ENCODE assay signal across 8 mouse cellular contexts in genomic region chr13:104286897-104287309, GRCm38 (mm10). TPM values are rescaled to one million over a fixed set of nuclear protein-coding genes. Genes with fewer than 3 reads are reported as not detected.
DNase-seq lines count a peak whose midpoint lies in the region; ATAC-seq lines count a peak whose summit lies in the region.

No protein-coding gene starts in this region.

- ATAC-seq in embryonic facial prominence, embryonic 14.5 days (ENCODE audit: low read depth): peak; percentile 95
- ATAC-seq in limb, embryonic 11.5 days (ENCODE audit: insufficient number of reproducible peaks, low FRiP score, low TSS enrichment, low read depth): peak; percentile 94
- peak; percentile 96 for ATAC-seq in midbrain, embryonic 13.5 days

- peak; percentile 97 for DNase-seq in 416B (ENCODE audit: low read depth)
- peak; percentile 59 to 78 for DNase-seq in adrenal gland, postnatal 4 days (ENCODE audit: low spot score in 2 of 2)
- DNase-seq in embryonic facial prominence, embryonic 14.5 days (ENCODE audit: low spot score): peak; percentile 99
- peak; percentile 96 to 97 for DNase-seq in heart, adult 18-20 months
- peak; percentile 89 for DNase-seq in kidney, adult 18-20 months
- peak; percentile 90 for DNase-seq in limb, embryonic 11.5 days (ENCODE audit: low spot score)
- peak; percentile 69 for DNase-seq in spleen, adult 12 weeks (ENCODE audit: low spot score)

- no peaks in the 10 kb centered on the region for H3K4me1 ChIP-seq in embryonic facial prominence, embryonic 14.5 days (ENCODE audit: control insufficient read depth, insufficient read depth, low read length)
- H3K4me1 ChIP-seq in limb, embryonic 11.5 days (ENCODE audit: control insufficient read depth, insufficient read depth, low read length): no peaks in the 10 kb centered on the region
- H3K4me1 ChIP-seq in midbrain, embryonic 13.5 days (replicated peaks): peaks cover 31% of the 10 kb centered on the region

- peak overlapping the region; percentile 63 for H3K9ac ChIP-seq in embryonic facial prominence, embryonic 14.5 days (ENCODE audit: low read depth, low read length)
- 0 out of 2 replicates have a peak overlapping the region, but pooled peaks have one; percentile 19 for H3K9ac ChIP-seq in limb, embryonic 11.5 days (ENCODE audit: low read length)
- 0 out of 2 replicates have a peak overlapping the region, but pooled peaks have one; percentile 4 for H3K9ac ChIP-seq in midbrain, embryonic 13.5 days (replicated peaks)

- H3K27me3 ChIP-seq in embryonic facial prominence, embryonic 14.5 days (replicated peaks; ENCODE audit: control insufficient read depth, insufficient read depth, low read length): no peaks in the 10 kb centered on the region
- H3K27me3 ChIP-seq in limb, embryonic 11.5 days (ENCODE audit: control insufficient read depth, insufficient read depth, low read length): no peaks in the 10 kb centered on the region
- H3K27me3 ChIP-seq in midbrain, embryonic 13.5 days: no peaks in the 10 kb centered on the region

- H3K36me3 ChIP-seq in embryonic facial prominence, embryonic 14.5 days (ENCODE audit: control insufficient read depth, insufficient read depth, low read length): no peaks in the 10 kb centered on the region
- no peaks in the 10 kb centered on the region for H3K36me3 ChIP-seq in limb, embryonic 11.5 days (ENCODE audit: control insufficient read depth, insufficient read depth, low read length)
- H3K36me3 ChIP-seq in midbrain, embryonic 13.5 days: no peaks in the 10 kb centered on the region

- H3K27ac ChIP-seq in embryonic facial prominence, embryonic 14.5 days (replicated peaks; ENCODE audit: low read depth, low read length): peak overlapping the region; percentile 82
- H3K27ac ChIP-seq in limb, embryonic 11.5 days (replicated peaks; ENCODE audit: low read depth, low read length): peak overlapping the region; percentile 4
- peak overlapping the region; percentile 63; the same call in 1 of the 2 replicates for H3K27ac ChIP-seq in midbrain, embryonic 13.5 days

- peak overlapping the region; percentile 62 for H3K4me2 ChIP-seq in embryonic facial prominence, embryonic 14.5 days (ENCODE audit: low read depth, low read length)
- peak overlapping the region; percentile 55 for H3K4me2 ChIP-seq in limb, embryonic 11.5 days (ENCODE audit: low read depth, severe bottlenecking)
- H3K4me2 ChIP-seq in midbrain, embryonic 13.5 days (replicated peaks): peak overlapping the region; percentile 64

- H3K9me3 ChIP-seq in embryonic facial prominence, embryonic 14.5 days (ENCODE audit: control insufficient read depth, low read length): no peaks in the 10 kb centered on the region
- no peaks in the 10 kb centered on the region for H3K9me3 ChIP-seq in limb, embryonic 11.5 days (ENCODE audit: control insufficient read depth, low read length)
- H3K9me3 ChIP-seq in midbrain, embryonic 13.5 days: no peaks in the 10 kb centered on the region

- 0% methylated on average over 10 of the region's 10 CpGs for whole genome bisulfite sequencing in embryonic facial prominence, embryonic 14.5 days
- WGBS in limb, embryonic 11.5 days: 0% methylated on average over 10 of the region's 10 CpGs
- WGBS in midbrain, embryonic 13.5 days: under 1% methylated on average over 10 of the region's 10 CpGs

- H3K4me3 ChIP-seq in embryonic facial prominence, embryonic 14.5 days (ENCODE audit: low read depth, low read length): peak overlapping the region; percentile 39
- H3K4me3 ChIP-seq in limb, embryonic 11.5 days (ENCODE audit: low read depth, low read length): peak overlapping the region; percentile 37
- H3K4me3 ChIP-seq in midbrain, embryonic 13.5 days (replicated peaks): peak overlapping the region; percentile 43

RNA-seq across cellular contexts. Expression of gene Adamts6, which starts 0.7 kb away (rescaled TPM):
- total RNA-seq in adrenal gland, postnatal 4 days (2021): 1 to 10 TPM; 5.6 to 8.1 TPM
- 3.1 and 4.5 TPM in 2 replicates for polyA plus RNA-seq in embryonic facial prominence, embryonic 14.5 days (2014; fragmentation: Nextera tagmentation; extraction: Ambion mirVana)
- total RNA-seq in heart, adult 18-20 months (2021): 1 to 10 TPM; 1.5 to 3.7 TPM
- 3.2 and 3.8 TPM in 2 replicates for polyA plus RNA-seq in limb, embryonic 11.5 days (2014; fragmentation: Nextera tagmentation; extraction: Ambion mirVana)
- polyA plus RNA-seq in midbrain, embryonic 13.5 days (2015; fragmentation: Nextera tagmentation; extraction: Ambion mirVana): 1.9 TPM in 2 replicates

RNA-seq across cellular contexts. Expression of gene Ppwd1, which starts 58.3 kb away (rescaled TPM):
- total RNA-seq in adrenal gland, postnatal 4 days (2021): 10 to 100 TPM; 21.5 to 21.6 TPM
- polyA plus RNA-seq in embryonic facial prominence, embryonic 14.5 days (2014; fragmentation: Nextera tagmentation; extraction: Ambion mirVana): 11.9 and 13.1 TPM in 2 replicates
- total RNA-seq in heart, adult 18-20 months (2021): 1 to 10 TPM; 6.2 to 7.1 TPM
- 21.2 and 21.3 TPM in 2 replicates for polyA plus RNA-seq in limb, embryonic 11.5 days (2014; fragmentation: Nextera tagmentation; extraction: Ambion mirVana)
- polyA plus RNA-seq in midbrain, embryonic 13.5 days (2015; fragmentation: Nextera tagmentation; extraction: Ambion mirVana): 9.1 and 10.1 TPM in 2 replicates

RNA-seq across cellular contexts. Expression of gene Cenpk, which starts 58.5 kb away (rescaled TPM):
- 10 to 100 TPM; 10.8 to 11.0 TPM for total RNA-seq in adrenal gland, postnatal 4 days (2021)
- 52.3 and 53.4 TPM in 2 replicates for polyA plus RNA-seq in embryonic facial prominence, embryonic 14.5 days (2014; fragmentation: Nextera tagmentation; extraction: Ambion mirVana)
- total RNA-seq in heart, adult 18-20 months (2021): under 1 TPM in 1 of 2 experiments, not detected in 1; 0.77 TPM
- polyA plus RNA-seq in limb, embryonic 11.5 days (2014; fragmentation: Nextera tagmentation; extraction: Ambion mirVana): 86.4 and 101 TPM in 2 replicates
- 28.1 and 36.5 TPM in 2 replicates for polyA plus RNA-seq in midbrain, embryonic 13.5 days (2015; fragmentation: Nextera tagmentation; extraction: Ambion mirVana)

Comparison
In these comparisons a context has a peak if more than half of its experiments do, and no peak if none do; other contexts are left out.
1. Peak in every context shown above with its lines: DNase-seq, ATAC-seq, H3K4me3 ChIP-seq and H3K27ac ChIP-seq.
2. H3K27ac ChIP-seq: peak in every context shown above with its lines; median percentile 82 in embryonic facial prominence, embryonic 14.5 days; 63 in midbrain, embryonic 13.5 days; 4 in limb, embryonic 11.5 days.
3. H3K9ac ChIP-seq: peak in every context shown above with its lines; median percentile 63 in embryonic facial prominence, embryonic 14.5 days; 19 in limb, embryonic 11.5 days; 4 in midbrain, embryonic 13.5 days.